Mouse (Mus musculus) cortical plate, adult 2 months (tissue): ENCODE data around the gene Bax. TPM values are rescaled to one million over a fixed set of nuclear protein-coding genes. Genes with fewer than 3 reads are reported as not detected.

ENCODE experiments used
- H3K27ac ChIP-seq: fragments of 200-500 bp; 2 replicates; pipeline ENCODE4 v1.5.1; 2012; ENCODE audit warnings: low read length, control low read depth, inconsistent platforms; ENCODE audit not compliant: insufficient read depth
- H3K4me1 ChIP-seq: fragments of 200-500 bp; 2 replicates; pipeline ENCODE4 v1.6.1; 2011; ENCODE audit warnings: low read length; ENCODE audit not compliant: control insufficient read depth, insufficient read depth
- H3K4me3 ChIP-seq: fragments of 200-500 bp; 2 replicates; pipeline ENCODE4 v1.5.1; 2011; ENCODE audit warnings: mild to moderate bottlenecking, low read length, control low read depth; ENCODE audit not compliant: insufficient read depth
- CTCF ChIP-seq: fragments of 200-500 bp; IDR thresholded peaks from 2 replicates; pipeline ENCODE4 v1.5.1; 2011; ENCODE audit warnings: mild to moderate bottlenecking, control low read depth, low read length; ENCODE audit not compliant: insufficient read depth; ENCODE audit errors: extremely low read depth
- POLR2A ChIP-seq: fragments of 200-500 bp; IDR thresholded peaks from 2 replicates; pipeline ENCODE4 v1.6.1; 2011; ENCODE audit warnings: mild to moderate bottlenecking, low read length, control low read depth; ENCODE audit not compliant: insufficient read depth; ENCODE audit errors: extremely low read depth
- polyA plus RNA-seq: library from polyadenylated mRNA; depleted of rRNA; stranded (reverse); fragments of >200 nt; gene quantifications from 2 replicates; pipeline ENCODE4 v1.2.3, GENCODE M21; 2012; rRNA removed

The Bax gene
- polyA plus RNA-seq: 99.4 and 103 TPM in 2 replicates

DNA sequence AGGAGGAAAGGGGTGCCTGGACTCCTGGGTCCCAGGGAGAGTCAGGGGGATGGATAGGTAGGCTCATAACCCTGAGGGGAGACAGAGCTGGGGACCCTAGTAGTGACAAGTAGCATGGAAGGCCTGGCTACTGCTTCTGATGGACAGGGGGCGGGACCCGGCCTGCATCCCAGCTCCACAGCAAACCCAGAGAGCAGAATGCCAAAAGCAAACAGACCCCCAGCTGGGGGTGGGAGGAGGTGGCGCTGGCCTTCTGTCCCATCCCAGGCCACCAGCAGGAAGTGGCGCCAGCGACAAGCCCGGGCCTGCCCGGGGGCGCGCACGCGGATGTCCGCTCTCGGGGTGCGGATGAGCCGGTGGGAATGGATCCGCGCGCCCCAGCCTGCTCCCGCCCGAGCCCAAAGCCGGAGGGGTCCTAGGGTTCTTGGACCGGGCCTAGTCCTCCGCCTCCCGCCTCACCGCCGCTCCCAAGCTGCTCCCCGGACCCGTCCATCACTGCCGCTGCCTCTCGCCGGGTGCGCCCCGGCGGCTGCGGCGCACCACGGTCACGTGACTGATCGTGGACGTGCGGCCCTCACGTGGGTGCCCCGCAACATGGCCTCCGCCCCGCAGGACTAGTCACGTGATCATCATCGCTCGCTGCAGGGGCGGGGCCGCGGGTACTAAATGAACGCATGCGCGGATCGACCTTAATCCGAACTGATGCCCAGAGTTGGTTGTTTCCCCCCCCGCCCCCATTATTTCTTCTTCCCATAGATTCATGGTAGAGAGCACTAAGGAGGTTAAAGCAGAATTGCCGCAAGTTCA, at the start of gene Bax:
Bax (minus strand) TSS at position 616 of the 807 bp plus-strand sequence.
- Histone ChIP-seq H3K27ac (peak within 1 kb of the TSS; percentile 92), H3K4me3 (peak within 1 kb of the TSS; percentile 83), H3K4me1 (peaks cover 7% of the 10 kb centered on the region)
- TF ChIP-seq POLR2A (peak; percentile 81; the same call in 1 of the 2 replicates), CTCF (no peak)

GRCm38 (mm10) chr7:45515436-45515835, 48.7 kb upstream of the Bax start:
- H3K4me1 ChIP-seq: no peaks in the 10 kb centered on the region
- TF ChIP-seq POLR2A (no peak), CTCF (no peak)
- H3K27ac ChIP-seq: no peak overlapping the region

DNA sequence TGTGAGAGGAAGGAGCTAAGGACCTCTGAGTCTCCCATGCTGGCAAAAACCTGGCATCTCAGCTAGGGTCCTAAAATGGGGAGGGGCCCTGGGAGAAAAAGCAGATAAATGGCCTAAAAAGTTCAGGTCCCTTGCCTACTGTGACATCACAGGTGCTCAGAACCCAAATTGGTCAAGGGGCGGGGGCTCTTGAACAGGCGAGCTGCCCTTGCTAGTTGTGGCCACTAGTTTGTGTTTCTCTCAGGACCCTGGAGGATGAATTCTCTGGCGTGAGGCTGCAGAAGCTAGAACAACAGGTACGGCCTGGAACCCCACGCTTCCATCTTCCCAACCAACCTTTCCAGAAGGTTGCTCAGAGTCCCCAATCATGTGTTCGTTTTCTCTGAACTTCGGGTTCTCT, 47.7 kb upstream of the Bax start:
- Histone ChIP-seq H3K4me3 (no peak overlapping the region), H3K4me1 (no peaks in the 10 kb centered on the region), H3K27ac (no peak overlapping the region)
- TF ChIP-seq CTCF (no peak), POLR2A (no peak)

More at GRCm38 (mm10) chr7:45515436-45515835, 48.7 kb upstream of the Bax start:
- H3K4me3 ChIP-seq: no peak overlapping the region

- peak within 1 kb of the TSS; percentile 16; the same call in 1 of the 2 replicates for H3K27ac ChIP-seq
- H3K4me3 ChIP-seq: peak within 1 kb of the TSS; percentile 62
- no peaks in the 10 kb centered on the region for H3K4me1 ChIP-seq
- TF ChIP-seq CTCF: no peak
- peak; percentile 74 for TF ChIP-seq POLR2A
Measured at GRCm38 (mm10) chr7:45509912-45510787, 43.5 kb upstream of the Bax start, which contains the start of gene Nucb1. TSS of gene Nucb1 (minus strand) at chr7:45510406.

GRCm38 (mm10) chr7:45509181-45509882, 42.6 kb upstream of the Bax start:
- Histone ChIP-seq H3K27ac (no peak overlapping the region), H3K4me3 (peak overlapping the region; percentile 62), H3K4me1 (no peaks in the 10 kb centered on the region)
- TF ChIP-seq POLR2A: no peak
- TF ChIP-seq CTCF: no peak

GRCm38 (mm10) chr7:45508561-45508960, 41.9 kb upstream of the Bax start:
- no peak overlapping the region; the same call in 1 of the 2 replicates for H3K4me3 ChIP-seq
- TF ChIP-seq CTCF (no peak), POLR2A (no peak)

GRCm38 (mm10) chr7:45507583-45507982, 40.9 kb upstream of the Bax start:
- no peak overlapping the region for H3K27ac ChIP-seq
- TF ChIP-seq CTCF (no peak), POLR2A (no peak)
- no peak overlapping the region for H3K4me3 ChIP-seq
- no peaks in the 10 kb centered on the region for H3K4me1 ChIP-seq

More at GRCm38 (mm10) chr7:45508561-45508960, 41.9 kb upstream of the Bax start:
- Histone ChIP-seq H3K27ac (no peak overlapping the region), H3K4me1 (no peaks in the 10 kb centered on the region)

- H3K27ac ChIP-seq: no peak overlapping the region
- H3K4me3 ChIP-seq: no peak overlapping the region
- TF ChIP-seq POLR2A (no peak), CTCF (no peak)
Measured at GRCm38 (mm10) chr7:45498427-45498826, 31.7 kb upstream of the Bax start.

DNA sequence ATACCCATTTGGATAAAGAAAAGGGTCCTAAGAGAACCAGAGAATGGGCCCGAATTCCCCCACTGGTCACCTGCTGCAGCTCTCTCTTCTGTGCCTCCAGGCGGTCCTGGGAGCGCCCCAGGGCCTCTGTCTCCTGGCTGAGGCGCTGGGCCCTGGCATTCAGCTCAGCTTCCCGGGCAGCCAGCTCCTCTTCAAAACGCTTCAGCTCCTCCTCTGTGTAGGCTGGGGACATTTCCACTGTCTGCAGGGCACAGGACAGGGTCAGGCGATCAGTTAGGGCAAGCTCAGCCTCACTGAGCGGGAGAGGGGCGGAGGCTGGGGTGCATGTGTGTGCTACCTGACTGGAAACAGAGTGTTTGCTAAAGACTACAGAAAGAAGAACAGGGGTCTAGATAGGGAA, 27.9 kb upstream of the Bax start:
- no peak for TF ChIP-seq POLR2A
- no peak for TF ChIP-seq CTCF
- Histone ChIP-seq H3K4me3 (no peak overlapping the region), H3K4me1 (no peaks in the 10 kb centered on the region; the same call in 1 of the 2 replicates), H3K27ac (no peak overlapping the region)

More at GRCm38 (mm10) chr7:45498427-45498826, 31.7 kb upstream of the Bax start:
- no peaks in the 10 kb centered on the region for H3K4me1 ChIP-seq
